Mouse (Mus musculus): ENCODE measurements around the gene Comp.

The Comp gene

GRCm38 (mm10) chr8:70395649-70396048 lies 22.3 kb downstream of the Comp start:
- peak; percentile 69 for DNase-seq (ENCODE audit: extremely low read depth, insufficient read length, low spot score)

GRCm38 (mm10) chr8:70396184-70396583 lies 22.8 kb downstream of the Comp start:
- no peak for DNase-seq (ENCODE audit: extremely low read depth, insufficient read length, low spot score)

DNA sequence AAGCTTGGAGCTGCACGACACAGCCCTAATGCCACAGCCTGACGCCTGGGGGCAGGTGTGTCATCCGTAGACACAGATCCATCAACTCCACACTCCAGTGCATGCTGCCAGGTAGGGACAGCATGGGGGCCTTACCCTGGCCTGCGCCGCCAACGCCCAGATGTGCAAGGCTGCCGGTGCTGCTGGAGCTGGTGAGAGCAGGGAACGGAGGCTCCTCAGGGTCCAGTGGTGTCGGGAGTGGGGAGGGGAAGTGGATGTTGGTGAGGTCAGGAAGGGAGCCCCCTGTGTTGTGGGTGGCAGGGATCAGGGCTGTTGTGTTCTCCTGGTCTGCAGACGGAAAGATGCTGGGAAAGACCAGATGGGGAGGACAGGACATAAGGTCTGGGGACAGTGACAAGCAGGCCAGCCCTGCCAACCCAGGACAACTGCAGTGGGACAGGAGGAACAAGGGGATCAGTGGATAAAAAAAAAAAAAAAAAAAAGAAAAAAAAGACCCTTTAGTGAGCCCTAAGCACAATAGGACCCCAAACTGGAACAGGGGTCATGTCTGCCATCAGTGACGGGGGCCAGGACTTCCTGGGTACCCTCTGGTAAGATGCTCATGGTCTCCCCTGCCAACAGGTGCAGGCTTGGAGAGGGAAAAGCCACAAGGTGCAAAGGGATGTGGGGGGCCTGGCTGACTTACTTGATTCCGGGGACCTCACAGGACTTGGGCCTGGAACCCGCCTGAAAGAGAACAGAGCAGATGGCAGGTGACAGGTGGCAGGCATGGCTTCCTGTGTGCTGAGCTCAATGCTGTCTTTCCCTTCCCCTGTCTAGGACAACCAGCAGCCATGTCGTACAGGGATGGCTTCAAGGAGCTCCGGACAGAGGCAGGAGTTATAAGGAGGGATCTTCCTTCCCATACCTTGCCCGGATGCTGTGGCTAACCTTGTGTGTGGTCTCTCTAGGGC lies 24.5 kb downstream of the Comp start:
- no peak for DNase-seq (ENCODE audit: extremely low read depth, insufficient read length, low spot score)

DNA sequence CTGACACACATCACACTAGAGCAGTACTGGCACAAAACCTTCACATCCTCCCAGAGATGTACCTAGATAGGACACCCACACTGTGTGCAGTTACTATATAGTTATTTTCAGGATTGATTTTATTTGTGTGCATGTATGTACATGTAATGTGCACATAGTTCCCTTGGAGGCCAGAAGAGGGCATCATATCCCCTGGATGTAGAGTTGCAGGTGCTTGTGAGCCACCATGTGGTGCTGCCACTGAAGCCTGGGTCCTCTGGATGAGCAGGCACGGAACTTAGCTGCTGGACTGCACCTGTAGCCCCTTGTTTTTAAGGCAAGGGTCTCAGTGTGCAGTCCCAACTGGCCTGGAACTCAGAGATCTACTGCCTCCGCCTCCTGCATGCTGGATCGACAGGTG lies 30.9 kb downstream of the Comp start:
- no peak for DNase-seq (ENCODE audit: extremely low read depth, insufficient read length, low spot score)

DNA sequence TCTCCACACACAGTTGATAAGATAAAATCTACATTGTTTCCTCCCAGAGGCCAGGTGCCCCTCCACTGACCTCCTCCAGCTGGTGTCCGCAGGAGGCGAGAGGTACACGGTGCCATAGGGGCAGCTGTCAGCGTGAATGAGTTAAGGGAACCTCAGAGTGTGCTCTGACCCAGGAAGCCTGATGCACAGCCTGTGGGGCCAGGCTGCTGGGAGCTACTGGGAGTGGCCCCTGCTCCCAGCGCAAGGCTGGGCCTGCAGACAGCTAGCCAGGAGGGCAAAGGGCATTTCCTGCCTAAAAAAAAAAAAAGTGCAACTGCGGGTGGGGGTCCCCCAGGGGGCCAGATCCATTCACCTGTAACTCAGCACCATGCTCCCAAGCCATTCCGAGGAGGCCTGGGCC lies 31.8 kb downstream of the Comp start:
- DNase-seq (ENCODE audit: extremely low read depth, insufficient read length, low spot score), result no peak

- DNase-seq (ENCODE audit: extremely low read depth, insufficient read length, low spot score), result no peak
Observed at GRCm38 (mm10) chr8:70406427-70407069, 33.2 kb downstream of the Comp start.

DNA sequence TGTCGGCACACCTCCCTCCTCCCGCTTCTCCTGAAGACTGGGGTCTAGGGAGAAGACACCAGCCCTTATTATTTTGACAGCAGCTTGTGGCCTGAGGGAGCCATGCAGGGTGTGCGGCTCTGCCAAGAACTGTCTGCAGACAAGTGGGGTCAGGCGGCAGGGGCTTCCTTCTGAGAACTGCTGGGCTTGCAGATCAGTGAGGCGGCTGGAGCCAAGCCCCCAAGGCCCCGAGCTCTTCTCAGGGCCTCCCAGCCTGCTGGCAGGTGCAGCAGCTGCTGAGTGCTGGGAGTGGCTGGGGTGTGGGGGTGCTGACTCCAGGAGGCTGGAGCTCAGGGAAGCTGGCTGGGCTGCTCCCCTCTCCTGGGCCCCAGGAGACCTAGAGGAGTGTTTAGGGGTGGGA lies 34.9 kb downstream of the Comp start:
- no peak for DNase-seq (ENCODE audit: extremely low read depth, insufficient read length, low spot score)

DNA sequence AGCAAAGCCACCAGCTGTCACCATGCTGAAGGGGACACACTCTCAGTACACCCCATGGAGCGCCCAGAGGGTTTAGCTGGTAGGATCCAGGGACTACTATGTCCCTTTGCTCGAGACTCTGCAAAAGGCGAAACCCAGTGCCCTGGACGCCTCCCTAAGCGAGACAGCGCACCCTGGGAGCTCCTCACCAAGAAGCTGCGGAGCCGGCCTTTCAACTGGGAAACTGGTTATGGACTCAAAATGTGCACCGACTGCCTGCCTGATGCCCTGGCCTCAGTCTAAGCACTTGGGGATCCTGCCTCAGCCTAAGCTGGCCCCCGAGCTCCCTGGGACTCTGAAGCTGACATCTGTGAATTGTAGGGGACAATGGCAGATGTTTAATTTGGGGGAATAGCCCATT lies 35.7 kb downstream of the Comp start:
- DNase-seq (ENCODE audit: extremely low read depth, insufficient read length, low spot score), result no peak

- no peak for DNase-seq (ENCODE audit: extremely low read depth, insufficient read length, low spot score)
Observed at GRCm38 (mm10) chr8:70409455-70409871, 36.1 kb downstream of the Comp start.

DNA sequence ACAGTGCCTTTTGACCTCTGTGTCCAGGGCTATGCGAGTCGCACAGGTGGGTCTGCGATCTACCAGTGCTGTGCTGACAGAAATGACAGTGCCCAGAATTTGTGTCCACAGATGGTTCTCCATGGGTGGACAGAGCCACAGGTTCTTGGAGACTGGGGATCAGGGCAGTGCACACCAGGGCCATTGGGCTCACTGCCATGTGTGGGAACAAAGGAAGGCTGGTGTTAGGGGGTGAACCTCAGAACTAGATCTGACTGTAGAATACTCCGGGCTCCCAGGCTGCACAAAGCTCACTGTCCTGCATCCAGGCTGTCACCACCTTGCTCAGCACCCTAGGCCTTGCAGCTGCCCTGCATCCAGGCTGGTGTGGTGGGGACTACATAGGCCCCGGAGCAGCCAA lies 36.9 kb downstream of the Comp start:
- DNase-seq (ENCODE audit: extremely low read depth, insufficient read length, low spot score), result no peak

GRCm38 (mm10) chr8:70414310-70414946 lies 41.1 kb downstream of the Comp start:
- no peak for DNase-seq (ENCODE audit: extremely low read depth, insufficient read length, low spot score)

DNA sequence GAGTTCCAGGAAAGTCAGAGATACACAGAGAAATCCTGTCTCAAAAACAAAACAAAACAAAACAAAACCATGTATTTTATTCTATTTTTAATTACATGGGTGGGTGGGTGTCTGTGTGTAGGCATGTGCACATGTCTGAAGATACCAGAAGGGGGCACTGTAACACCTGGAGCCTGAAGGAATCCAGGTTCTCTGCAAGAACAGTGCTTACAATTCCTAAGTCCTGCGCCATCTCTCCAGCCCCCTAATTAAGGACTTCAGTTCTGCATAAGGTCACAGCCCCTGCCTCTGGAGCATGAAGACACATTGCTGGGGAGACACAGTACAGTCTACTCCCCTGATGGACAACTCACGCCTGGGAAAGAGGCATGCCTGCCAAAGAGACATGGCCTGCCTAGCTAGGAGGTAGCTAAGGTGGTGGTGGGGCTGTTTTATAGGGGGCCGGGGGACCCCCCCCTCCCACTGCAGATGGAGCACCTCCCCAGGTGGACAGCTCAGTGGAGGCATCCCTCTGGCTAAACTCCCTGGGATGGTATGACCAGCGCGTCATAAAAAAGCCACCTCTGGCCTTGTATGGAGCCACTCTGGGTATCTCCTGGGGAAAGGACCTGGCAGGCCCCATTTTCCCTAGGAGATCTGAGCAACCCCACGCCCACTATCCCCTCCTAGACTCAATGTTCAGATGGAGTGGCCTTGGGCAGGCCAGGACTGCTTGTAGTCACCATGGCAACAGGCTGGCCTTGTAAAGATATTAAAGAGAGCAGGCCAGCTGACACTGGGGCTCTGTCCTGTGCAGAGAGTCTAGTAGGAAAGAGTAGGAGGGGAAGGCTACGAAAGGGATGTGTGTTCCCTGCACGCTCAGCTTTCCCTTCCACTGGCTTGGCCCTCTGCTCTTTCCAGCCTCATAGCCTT lies 42.4 kb downstream of the Comp start:
- DNase-seq (ENCODE audit: extremely low read depth, insufficient read length, low spot score), result no peak

DNA sequence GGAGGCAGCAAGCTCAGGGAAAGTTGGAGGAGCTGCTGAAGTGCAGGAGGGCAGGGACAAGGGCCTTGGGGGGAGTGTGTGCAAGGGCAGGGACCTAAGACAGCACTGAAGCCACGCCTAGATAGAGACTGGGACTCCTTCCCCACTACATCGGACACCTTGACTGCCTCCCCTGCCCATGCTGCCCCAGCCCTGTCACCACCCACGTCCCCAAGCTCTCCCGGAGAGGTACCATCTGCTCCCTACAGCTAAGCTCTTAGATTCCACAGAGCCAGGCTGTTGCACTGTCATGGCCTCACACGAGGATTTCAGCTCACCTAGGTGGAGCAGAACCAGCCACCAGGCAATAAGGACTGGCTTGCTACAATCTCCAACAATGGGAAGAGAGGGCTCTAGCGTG lies 43.6 kb downstream of the Comp start:
- no peak for DNase-seq (ENCODE audit: extremely low read depth, insufficient read length, low spot score)

DNA sequence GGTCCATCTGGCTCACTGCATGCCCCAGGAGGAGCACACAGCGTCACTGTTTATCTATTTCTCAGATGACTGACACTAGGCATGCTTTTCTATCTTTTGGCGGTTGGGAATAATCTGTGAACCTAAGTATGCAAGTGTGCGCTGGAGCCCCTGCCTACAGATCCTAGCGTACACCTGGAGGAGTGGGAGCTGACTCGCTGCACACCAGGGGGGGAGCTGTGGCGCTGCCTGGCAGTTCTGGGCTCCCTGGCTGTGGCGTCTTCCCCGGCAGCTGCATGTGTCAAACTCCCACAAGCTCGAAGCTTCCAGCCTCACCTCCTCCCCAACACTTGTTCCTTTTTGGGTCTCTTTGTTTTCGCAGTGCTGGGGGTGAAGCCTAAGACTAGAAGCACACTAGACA lies 44.6 kb downstream of the Comp start:
- DNase-seq (ENCODE audit: extremely low read depth, insufficient read length, low spot score), result no peak

- DNase-seq (ENCODE audit: extremely low read depth, insufficient read length, low spot score), result no peak
Observed at GRCm38 (mm10) chr8:70418954-70419353, 45.6 kb downstream of the Comp start.

DNA sequence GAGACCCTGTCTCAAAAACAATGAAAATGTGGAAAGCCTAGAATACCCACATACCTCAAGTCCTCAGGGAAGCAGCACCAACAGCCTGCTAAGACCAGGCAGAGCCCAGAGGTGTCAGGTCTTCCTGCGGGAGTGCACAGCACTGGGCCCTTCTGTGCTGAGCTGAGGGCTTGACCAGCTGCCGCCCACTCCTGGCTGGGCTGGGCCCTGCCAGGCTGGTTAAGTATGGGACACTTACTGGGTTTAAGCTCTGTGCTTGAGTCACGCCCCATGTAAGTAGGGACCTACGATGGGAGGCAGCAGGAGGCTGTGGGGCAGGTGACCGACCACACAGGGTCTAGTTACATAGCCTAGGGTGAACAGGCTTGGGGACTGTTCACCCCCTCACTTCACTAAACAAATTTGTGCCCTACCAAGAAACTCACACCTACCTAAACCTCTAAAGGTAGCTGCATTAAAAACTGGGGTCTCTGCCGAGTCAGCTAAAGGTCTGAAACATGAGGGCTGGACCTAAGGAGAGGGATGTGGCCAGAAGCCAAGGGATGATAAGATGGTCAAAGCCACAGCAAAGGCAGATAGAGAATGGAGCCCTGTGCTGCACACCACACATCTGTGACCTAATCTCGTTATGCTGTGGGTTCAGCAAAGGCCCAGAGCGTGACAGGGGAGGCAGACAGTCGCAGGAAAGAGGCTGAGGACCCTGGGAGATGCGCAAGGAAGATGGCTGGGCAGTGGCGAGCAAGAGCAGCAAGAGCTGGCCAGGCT lies 46.7 kb downstream of the Comp start:
- DNase-seq (ENCODE audit: extremely low read depth, insufficient read length, low spot score), result no peak

DNA sequence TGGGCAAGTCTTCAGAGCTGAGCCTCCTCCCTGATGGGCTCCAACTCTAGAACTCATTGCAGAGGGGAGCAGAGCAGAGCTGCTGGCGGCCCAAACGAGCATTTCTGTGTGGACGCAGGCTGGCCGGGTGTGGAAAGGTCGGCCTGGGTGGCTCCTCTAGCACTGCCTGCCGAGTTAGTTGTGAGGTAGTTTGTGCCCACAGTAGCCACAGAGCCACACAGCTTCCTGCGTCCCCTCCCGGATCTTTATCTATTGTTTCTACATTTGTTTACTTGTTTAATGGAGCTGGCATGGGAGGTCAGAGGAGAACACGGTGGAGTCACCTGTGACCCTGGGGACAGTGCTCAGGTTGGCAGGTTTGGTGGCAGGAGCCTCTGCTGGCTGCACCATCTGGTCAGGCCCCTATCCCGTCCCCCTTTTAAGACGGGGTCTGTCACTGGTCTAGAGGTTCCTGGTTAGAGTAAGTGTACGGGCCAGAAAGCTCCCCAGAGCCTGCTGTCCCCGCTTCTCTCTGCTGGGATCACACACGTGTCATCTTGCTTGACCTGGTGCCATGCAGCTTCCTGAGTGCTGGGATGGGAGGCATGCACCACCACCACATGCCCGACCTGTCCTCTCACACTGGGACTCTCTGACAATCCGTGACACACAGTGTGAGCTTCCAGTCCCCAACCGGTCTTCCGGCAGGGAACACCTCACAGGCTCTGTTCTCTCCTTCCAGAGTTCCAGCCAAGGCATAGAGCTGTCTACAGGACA lies 48.2 kb downstream of the Comp start:
- no peak for DNase-seq (ENCODE audit: extremely low read depth, insufficient read length, low spot score)

GRCm38 (mm10) chr8:70422722-70423121 lies 49.4 kb downstream of the Comp start:
- no peak for DNase-seq (ENCODE audit: extremely low read depth, insufficient read length, low spot score)

GRCm38 (mm10) chr8:70426300-70426907 lies 53.0 kb downstream of the Comp start:
- DNase-seq (ENCODE audit: extremely low read depth, insufficient read length, low spot score), result no peak

Data from 3134 (cell line).